Mouse (Mus musculus) stomach, embryonic 14.5 days (tissue): ENCODE results near the gene Pde8b. TPM values are rescaled to one million over a fixed set of nuclear protein-coding genes. Genes with fewer than 3 reads are reported as not detected.

ENCODE experiments used
- ATAC-seq: fragments of 200-750 bp; cut with Nextera tagmentation; 2 replicates; pipeline ENCODE4 v1.8.0; 2017; ENCODE audit warnings: low read depth, moderate TSS enrichment; ENCODE audit not compliant: insufficient number of reproducible peaks, insufficient read depth, low FRiP score
- H3K27ac ChIP-seq: fragments of 300-500 bp; sonication (generic); 2 replicates; pipeline ENCODE4 v1.5.1; 2014; ENCODE audit warnings: mild to moderate bottlenecking, low read length, moderate library complexity, mixed read lengths
- H3K27me3 ChIP-seq: fragments of 300-500 bp; sonication (generic); 2 replicates; pipeline ENCODE4 v1.6.1; 2014; ENCODE audit warnings: low read length, control low read depth, mixed read lengths; ENCODE audit not compliant: control insufficient read depth, insufficient read depth
- H3K36me3 ChIP-seq: fragments of 300-500 bp; sonication (generic); 2 replicates; pipeline ENCODE4 v1.6.1; 2014; ENCODE audit warnings: mild to moderate bottlenecking, control low read depth, low read length, moderate library complexity, mixed read lengths; ENCODE audit not compliant: control insufficient read depth, insufficient read depth
- H3K4me1 ChIP-seq: fragments of 300-500 bp; sonication (generic); 2 replicates; pipeline ENCODE4 v1.6.1; 2014; ENCODE audit warnings: low read length, control low read depth, mixed read lengths; ENCODE audit not compliant: control insufficient read depth, insufficient read depth
- H3K4me2 ChIP-seq: fragments of 300-500 bp; sonication (generic); replicated peaks from 2 replicates; pipeline ENCODE4 v1.6.1; 2014; ENCODE audit warnings: low read depth, low read length, control low read depth
- H3K4me3 ChIP-seq: fragments of 300-500 bp; sonication (generic); 2 replicates; pipeline ENCODE4 v1.5.1; 2014; ENCODE audit warnings: low read depth, low read length, control low read depth
- H3K9ac ChIP-seq: fragments of 300-500 bp; sonication (generic); replicated peaks from 2 replicates; pipeline ENCODE4 v1.6.1; 2014; ENCODE audit warnings: low read depth, mild to moderate bottlenecking, control low read depth, low read length, moderate library complexity, mixed read lengths
- H3K9me3 ChIP-seq: fragments of 300-500 bp; sonication (generic); 2 replicates; pipeline ENCODE4 v1.6.1; 2016; ENCODE audit warnings: low read depth, low read length, control low read depth; ENCODE audit not compliant: control insufficient read depth
- WGBS: fragments of 180-500 bp; shearing (Covaris S2); extraction: QIAGEN DNeasy Blood & Tissue Kit; methylation state at CpG from one replicate; pipeline ENCODE4 v1.1.7; 2014; 5-methylcytosine and 5-hydroxymethylcytosine counted together
- polyA plus RNA-seq: library from polyadenylated mRNA; unstranded; fragments of >200 nt; fragmentation: Nextera tagmentation; extraction: Ambion mirVana; gene quantifications from 2 replicates; pipeline ENCODE4 v1.2.1, GENCODE M21; 2014

The Pde8b gene
- polyA plus RNA-seq, 1 experiment from 2014 or later, result 5.5 TPM

DNA sequence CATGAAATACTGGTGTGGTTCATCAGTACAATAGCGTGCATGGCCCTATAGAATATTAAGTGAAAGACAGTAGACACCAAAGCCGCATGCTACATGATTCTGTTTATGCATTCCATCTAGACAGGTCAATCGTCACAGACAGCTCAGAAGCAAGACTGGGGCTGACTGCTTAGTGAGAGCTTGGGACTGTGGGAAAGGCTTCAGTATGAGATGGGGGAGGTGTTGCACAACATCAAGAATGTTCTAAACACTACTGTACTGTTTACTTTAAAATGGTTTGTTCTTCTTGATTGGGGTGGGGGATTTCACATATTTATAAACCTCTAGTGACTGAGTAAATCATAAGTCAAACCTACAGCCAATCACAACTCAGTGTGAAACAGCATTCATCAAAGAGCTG lies 153.5 kb downstream of the Pde8b start:
- H3K27me3 ChIP-seq, result no peaks in the 10 kb centered on the region
- no peak overlapping the region for H3K9ac ChIP-seq
- no peak for ATAC-seq
- H3K36me3 ChIP-seq, result no peaks in the 10 kb centered on the region
- 59% methylated on average over 3 of the region's 3 CpGs for WGBS
- peaks cover 16% of the 10 kb centered on the region; the same call in 1 of the 2 replicates for H3K4me1 ChIP-seq
- no peak overlapping the region for H3K4me3 ChIP-seq
- H3K4me2 ChIP-seq, result no peak overlapping the region
- no peaks in the 10 kb centered on the region for H3K9me3 ChIP-seq
- H3K27ac ChIP-seq, result no peak overlapping the region

DNA sequence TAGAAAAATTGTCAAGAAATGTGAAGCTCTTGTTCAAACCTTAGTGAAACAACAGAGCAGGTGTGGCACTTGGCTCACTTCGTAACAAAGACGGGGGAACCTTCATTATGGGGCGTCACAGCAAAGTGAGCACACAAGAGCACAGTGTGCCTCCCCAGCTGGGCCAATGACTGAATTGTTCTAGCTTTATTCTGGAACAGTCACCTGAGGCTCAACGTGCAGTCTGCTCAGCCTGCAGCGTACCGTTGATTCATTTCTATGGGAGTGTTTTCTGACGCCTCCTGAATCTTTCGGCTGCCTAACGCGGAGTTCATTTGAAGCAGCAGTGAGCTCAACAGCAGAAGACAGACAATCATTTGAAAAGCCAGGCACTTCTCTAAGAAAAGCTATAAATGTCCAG lies 154.3 kb downstream of the Pde8b start:
- Histone ChIP-seq H3K9ac (no peak overlapping the region), H3K27ac (no peak overlapping the region)
- 59% methylated on average over 10 of the region's 10 CpGs for WGBS

DNA sequence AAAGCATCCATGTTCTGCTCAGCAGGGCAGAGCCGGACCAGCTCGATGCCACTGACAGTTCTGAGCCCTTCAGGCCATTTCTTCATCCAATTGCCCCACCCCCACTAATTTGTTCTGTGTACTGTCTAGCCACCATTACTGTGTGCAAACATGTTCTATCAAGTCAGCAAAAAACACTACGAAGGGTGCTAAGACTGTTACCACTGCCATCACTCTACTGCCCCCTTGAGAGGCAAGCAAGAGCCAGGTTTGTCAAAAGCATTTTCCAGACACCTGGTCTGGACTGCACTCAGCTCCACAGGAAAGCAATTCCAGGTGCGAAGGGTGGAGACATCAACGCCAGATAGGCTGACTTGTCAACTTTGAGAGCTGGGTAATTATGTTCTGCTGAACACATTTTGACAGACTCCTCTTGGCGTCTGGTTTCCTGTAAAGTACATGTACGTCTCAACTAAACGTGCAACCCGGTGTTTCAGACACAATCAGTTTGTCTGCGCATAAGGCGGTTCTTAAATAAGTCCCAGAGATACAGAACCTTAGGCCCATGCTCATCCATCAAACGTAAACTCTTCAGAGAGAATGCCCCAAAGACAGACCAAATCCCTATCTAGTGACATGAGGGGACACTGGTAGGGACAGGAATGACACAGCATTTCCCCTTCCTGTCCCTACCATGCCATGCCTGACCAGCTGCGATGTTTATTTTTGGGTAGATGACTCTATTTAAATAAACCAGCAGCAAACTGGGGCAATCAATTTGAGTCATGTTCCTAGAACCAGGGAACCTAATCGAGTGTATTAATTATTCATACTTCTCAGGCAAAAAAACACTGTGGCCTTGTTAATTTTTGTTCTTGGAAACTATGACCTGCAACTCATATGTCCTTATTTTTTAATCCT lies 158.3 kb downstream of the Pde8b start:
- H3K9ac ChIP-seq, result no peak overlapping the region
- ATAC-seq, result no peak
- H3K27me3 ChIP-seq, result no peaks in the 10 kb centered on the region
- H3K4me1 ChIP-seq, result peaks cover 11% of the 10 kb centered on the region; the same call in 1 of the 2 replicates
- H3K9me3 ChIP-seq, result no peaks in the 10 kb centered on the region
- H3K4me2 ChIP-seq, result no peak overlapping the region
- no peak overlapping the region for H3K27ac ChIP-seq
- no peaks in the 10 kb centered on the region for H3K36me3 ChIP-seq
- 72% methylated on average over 14 of the region's 14 CpGs for WGBS
- no peak overlapping the region for H3K4me3 ChIP-seq

More for the DNA sequence above, 154.3 kb downstream of the Pde8b start:
- Histone ChIP-seq H3K4me3 (no peak overlapping the region), H3K9me3 (no peaks in the 10 kb centered on the region), H3K4me2 (no peak overlapping the region), H3K4me1 (peaks cover 16% of the 10 kb centered on the region; the same call in 1 of the 2 replicates), H3K27me3 (no peaks in the 10 kb centered on the region), H3K36me3 (no peaks in the 10 kb centered on the region)
- no peak for ATAC-seq

DNA sequence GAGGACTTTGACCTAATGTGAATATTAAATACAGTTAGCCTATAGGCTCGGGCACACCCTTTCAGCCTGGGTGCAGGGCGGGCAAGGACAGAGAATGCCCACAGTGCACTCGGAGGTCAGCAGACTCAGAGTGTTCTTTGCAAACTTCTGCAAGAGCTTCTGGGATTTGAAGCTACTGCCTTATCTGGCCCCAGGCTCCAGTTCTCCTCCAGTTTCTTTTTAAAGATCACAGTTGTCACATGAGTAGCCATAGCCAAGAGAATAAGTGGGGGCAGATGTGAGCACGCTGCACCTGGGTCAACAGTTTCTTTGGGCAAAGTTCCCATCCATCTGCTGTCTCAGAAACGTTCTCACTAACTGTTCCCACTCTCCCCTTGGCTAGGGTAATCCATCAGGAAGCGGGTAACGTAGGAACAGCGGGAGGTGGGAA lies 162.8 kb downstream of the Pde8b start:
- WGBS, result 51% methylated on average over 8 of the region's 8 CpGs
- H3K4me1 ChIP-seq, result no peaks in the 10 kb centered on the region
- H3K27me3 ChIP-seq, result no peaks in the 10 kb centered on the region
- no peak; the same call in 1 of the 2 replicates for ATAC-seq
- H3K4me2 ChIP-seq, result no peak overlapping the region
- no peak overlapping the region for H3K9ac ChIP-seq
- H3K9me3 ChIP-seq, result no peaks in the 10 kb centered on the region
- H3K4me3 ChIP-seq, result no peak overlapping the region
- no peak overlapping the region for H3K27ac ChIP-seq
- H3K36me3 ChIP-seq, result no peaks in the 10 kb centered on the region

DNA sequence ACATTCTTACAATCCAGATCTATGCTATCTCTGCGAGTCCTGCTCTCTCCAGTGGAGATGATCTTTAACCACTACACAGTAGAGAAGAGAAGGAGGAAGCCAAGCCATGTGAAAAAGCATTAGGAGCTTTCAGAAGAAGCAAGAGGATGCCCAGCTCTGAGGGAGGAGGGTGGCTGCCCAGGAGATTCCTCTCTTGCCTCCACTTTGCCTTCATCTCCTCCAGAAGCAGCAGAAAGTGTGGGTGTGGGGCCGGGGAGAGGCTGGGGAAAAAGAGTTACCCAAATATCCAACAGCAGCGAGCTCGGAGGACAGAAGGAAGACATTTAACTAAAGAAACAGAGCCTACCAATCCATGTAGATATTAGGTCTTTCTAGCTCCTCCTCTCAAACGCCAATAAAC lies 164.1 kb downstream of the Pde8b start:
- no peak overlapping the region for H3K4me2 ChIP-seq
- WGBS, result 85% methylated on average over 5 of the region's 5 CpGs
- H3K9me3 ChIP-seq, result no peaks in the 10 kb centered on the region
- H3K4me1 ChIP-seq, result no peaks in the 10 kb centered on the region
- H3K27ac ChIP-seq, result no peak overlapping the region
- no peaks in the 10 kb centered on the region for H3K36me3 ChIP-seq
- H3K27me3 ChIP-seq, result no peaks in the 10 kb centered on the region
- H3K4me3 ChIP-seq, result no peak overlapping the region
- no peak overlapping the region for H3K9ac ChIP-seq
- ATAC-seq, result no peak

DNA sequence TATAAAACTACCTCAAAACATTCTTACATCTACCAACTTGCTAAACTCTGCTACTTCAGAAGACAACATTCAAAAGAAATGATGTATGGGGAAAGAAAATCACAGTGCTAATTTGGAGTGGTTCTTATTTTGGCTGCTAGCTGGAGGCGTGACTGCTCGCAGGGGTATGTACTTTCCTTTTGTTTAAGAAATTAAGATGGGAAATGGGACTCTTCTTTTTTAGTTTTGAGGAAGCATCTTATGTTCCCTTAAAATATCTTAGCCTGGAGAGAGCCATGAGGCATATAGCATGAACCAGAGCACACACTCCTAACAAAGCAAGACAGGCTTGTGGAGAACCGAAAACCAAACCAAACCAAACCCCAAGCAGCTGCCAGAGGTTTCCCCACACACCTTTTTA lies 167.5 kb downstream of the Pde8b start:
- H3K9me3 ChIP-seq, result no peaks in the 10 kb centered on the region
- no peaks in the 10 kb centered on the region for H3K4me1 ChIP-seq
- no peak overlapping the region for H3K4me3 ChIP-seq
- no peak overlapping the region for H3K4me2 ChIP-seq
- no peak overlapping the region for H3K9ac ChIP-seq
- 87% methylated on average over 3 of the region's 3 CpGs for WGBS
- no peak overlapping the region for H3K27ac ChIP-seq
- H3K27me3 ChIP-seq, result no peaks in the 10 kb centered on the region
- ATAC-seq, result no peak
- H3K36me3 ChIP-seq, result no peaks in the 10 kb centered on the region

DNA sequence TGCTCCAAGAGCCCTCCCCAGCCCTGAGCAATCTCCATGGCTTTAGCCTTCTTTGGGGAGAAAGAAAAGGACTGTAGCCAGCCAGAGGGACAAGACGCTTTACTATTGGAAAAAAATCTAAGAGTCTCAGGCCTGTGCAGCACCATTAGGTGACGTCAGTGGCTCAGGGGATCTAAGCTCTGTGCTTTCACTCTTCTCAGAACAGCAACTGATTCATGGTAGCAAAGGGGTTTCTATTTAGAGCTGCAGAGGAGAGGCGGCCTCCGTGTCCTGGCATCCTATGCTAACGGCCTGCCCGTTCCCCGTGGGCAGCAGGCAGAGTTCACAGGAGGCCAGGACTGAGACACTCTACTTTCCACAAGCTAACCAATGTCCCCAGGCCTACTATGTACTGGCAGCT lies 169.1 kb downstream of the Pde8b start:
- Histone ChIP-seq H3K9me3 (no peaks in the 10 kb centered on the region), H3K27me3 (no peaks in the 10 kb centered on the region), H3K4me2 (no peak overlapping the region), H3K9ac (no peak overlapping the region), H3K27ac (no peak overlapping the region), H3K4me3 (no peak overlapping the region), H3K4me1 (no peaks in the 10 kb centered on the region), H3K36me3 (no peaks in the 10 kb centered on the region)
- WGBS, result 87% methylated on average over 7 of the region's 7 CpGs
- ATAC-seq, result no peak

DNA sequence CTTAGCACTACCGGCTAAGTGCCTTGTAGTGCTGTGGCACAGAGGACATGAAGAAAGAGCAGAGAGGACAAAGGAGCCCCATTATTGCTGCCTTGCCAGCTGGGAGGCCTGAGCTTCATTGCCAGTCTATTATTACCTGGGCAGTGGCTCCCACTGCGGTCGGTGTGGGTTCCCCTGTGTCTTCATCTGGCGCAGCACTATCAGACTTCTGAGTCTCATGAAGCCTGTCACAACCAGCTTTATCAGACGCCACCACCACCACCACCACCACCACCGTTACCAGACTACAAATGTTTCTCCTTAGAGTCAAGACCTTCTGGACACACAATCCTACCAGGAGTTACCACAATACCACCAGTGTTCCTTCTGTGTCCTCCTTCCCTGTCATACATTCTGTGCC lies 171.6 kb downstream of the Pde8b start:
- H3K9ac ChIP-seq, result no peak overlapping the region
- no peaks in the 10 kb centered on the region for H3K36me3 ChIP-seq
- no peaks in the 10 kb centered on the region for H3K27me3 ChIP-seq
- no peak for ATAC-seq
- H3K4me2 ChIP-seq, result no peak overlapping the region
- WGBS, result 66% methylated on average over 6 of the region's 6 CpGs
- H3K4me3 ChIP-seq, result no peak overlapping the region
- H3K27ac ChIP-seq, result no peak overlapping the region
- H3K4me1 ChIP-seq, result no peaks in the 10 kb centered on the region; the same call in 1 of the 2 replicates
- H3K9me3 ChIP-seq, result no peaks in the 10 kb centered on the region
